Mouse (Mus musculus): ENCODE results near the gene Pkp4.

DNA sequence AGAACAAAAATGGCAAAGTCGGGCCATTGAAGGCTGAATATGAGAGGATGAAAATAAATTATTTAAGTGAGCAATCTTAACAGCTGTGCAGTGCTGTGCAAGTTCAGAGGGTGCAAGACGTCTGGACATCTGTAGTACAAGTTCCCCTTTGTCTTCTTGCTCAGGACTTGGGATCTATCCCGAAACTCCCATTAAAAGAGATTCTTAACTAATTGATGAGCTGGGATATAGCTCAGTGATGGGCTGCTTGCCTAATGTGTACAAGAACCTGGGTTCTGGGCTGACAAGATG lies 84.4 kb downstream of the Pkp4 start:
- no peak for TF ChIP-seq EP300 (IDR thresholded peaks at IDR 0.05; ENCODE audit: low read depth)
- no peak for TF ChIP-seq CTCF (IDR thresholded peaks at IDR 0.05; ENCODE audit: low read depth)

Measured in liver, postnatal 0 days (tissue).